Mouse (Mus musculus): Measurements from ENCODE around the gene Gm9789. TPM values are rescaled to one million over a fixed set of nuclear protein-coding genes. Genes with fewer than 3 reads are reported as not detected.
"Not testable (repeated sequence)": the region's sequence is repeated elsewhere in the genome, so short reads cannot be mapped to it uniquely, and the experiment has no call there.

Gene Gm9789
- total RNA-seq (2017): not detected in 3 replicates

DNA sequence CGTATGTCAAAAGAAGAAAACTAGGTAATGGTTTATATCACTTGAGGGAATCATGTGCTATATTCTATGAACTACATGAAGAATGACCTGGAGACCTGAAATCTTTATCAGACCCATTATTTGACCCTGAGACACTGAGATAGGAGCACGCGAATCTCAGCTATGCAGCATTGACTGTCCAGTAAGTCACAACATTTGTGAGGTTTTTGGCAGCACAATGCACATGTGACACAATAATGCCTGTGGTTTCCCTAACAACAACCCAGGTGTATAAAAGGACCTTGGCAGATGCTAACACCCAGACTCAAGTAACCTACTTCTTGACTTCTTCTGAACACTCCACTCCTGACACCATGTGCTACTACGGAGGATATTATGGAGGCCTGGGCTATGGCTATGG, at the start of gene Gm9789:
TSS of gene Gm9789 (plus strand) at position 301 of the 400 bp plus-strand sequence.
- no peak for ATAC-seq (replicated peaks; ENCODE audit: insufficient number of reproducible peaks, low FRiP score, low TSS enrichment, poor library complexity, severe bottlenecking)

DNA sequence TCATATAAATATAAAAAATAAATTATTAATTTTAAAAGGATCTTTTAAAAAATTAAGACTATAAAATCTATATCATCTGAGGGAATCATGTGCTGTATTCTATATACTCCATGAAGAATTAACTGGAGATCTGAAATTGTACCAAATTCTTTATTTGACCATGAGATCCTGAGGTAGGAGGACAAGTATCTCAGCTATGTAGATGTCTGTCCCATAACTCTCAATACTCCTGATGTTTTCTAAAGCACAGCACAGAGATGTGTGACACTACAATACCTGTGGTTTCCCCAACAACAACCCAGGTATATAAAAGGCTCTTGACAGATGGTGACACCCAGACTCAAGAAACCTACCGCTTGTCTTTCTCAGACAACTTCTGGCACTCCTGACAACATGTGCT, 17.2 kb upstream of the Gm9789 start, which contains the start of gene Gm6358:
TSS of gene Gm6358 (plus strand) at position 301 of the 400 bp plus-strand sequence.
- no peak for ATAC-seq (replicated peaks; ENCODE audit: insufficient number of reproducible peaks, low FRiP score, low TSS enrichment, poor library complexity, severe bottlenecking)

DNA sequence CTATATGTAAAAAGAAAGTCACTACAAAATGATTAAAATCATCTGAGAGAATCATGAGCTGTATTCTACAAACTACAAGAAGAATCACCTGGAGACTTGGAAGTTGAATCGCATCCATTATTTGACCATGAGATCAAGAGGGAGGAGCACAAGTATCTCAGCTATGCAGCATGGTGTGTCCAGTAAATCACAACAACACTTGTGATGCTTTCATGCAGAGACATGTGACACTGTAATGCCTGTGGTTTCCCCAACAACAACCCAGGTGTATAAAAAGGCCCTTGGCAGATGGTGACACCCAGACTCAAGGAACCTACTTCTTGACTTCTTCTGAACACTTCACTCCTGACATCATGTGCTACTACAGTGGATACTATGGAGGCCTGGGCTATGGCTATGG, 7.0 kb upstream of the Gm9789 start, which contains the start of gene Gm10061:
TSS of gene Gm10061 (plus strand) at position 301 of the 400 bp plus-strand sequence.
- no peak for ATAC-seq (replicated peaks; ENCODE audit: insufficient number of reproducible peaks, low FRiP score, low TSS enrichment, poor library complexity, severe bottlenecking)

DNA sequence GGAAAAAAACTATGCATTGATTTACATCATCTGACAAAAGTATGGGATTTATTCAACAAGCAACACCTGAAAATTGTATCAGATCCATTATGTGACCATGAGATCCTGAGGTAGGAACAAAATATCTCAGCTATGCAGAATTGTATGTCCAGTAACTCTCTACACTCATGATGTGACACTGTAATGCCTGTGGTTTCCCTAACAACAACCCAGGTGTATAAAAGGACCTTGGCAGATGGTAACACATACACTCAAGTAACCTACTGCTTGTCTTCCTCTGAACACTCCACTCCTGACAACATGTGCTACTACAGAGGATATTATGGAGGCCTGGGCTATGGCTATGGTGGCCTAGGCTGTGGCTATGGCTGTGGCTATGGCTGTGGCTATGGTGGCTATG, 11.4 kb downstream of the Gm9789 start, which contains the start of gene Gm7735:
TSS of gene Gm7735 (plus strand) at position 301 of the 400 bp plus-strand sequence.
- ATAC-seq (replicated peaks; ENCODE audit: insufficient number of reproducible peaks, low FRiP score, low TSS enrichment, poor library complexity, severe bottlenecking): not testable (repeated sequence)

DNA sequence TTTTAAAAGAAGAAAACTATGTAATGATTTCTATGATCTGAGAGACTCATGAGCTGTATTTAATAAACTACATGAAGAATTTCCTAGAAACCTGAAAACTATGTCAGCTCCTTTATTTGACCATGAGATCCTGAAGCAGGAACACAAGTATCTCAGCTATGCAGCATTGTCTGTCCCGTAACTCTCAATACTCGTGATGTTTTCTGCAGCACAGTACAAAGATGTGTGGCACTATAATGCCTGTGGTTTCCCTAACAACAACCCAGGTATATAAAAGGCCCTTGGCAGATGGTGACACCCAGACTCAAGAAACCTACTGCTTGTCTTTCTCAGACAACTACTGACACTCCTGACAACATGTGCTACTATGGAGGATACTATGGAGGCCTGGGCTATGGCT, 16.7 kb downstream of the Gm9789 start, which contains the start of gene 1110057P08Rik:
TSS of gene 1110057P08Rik (plus strand) at position 301 of the 400 bp plus-strand sequence.
- no peak for ATAC-seq (replicated peaks; ENCODE audit: insufficient number of reproducible peaks, low FRiP score, low TSS enrichment, poor library complexity, severe bottlenecking)

DNA sequence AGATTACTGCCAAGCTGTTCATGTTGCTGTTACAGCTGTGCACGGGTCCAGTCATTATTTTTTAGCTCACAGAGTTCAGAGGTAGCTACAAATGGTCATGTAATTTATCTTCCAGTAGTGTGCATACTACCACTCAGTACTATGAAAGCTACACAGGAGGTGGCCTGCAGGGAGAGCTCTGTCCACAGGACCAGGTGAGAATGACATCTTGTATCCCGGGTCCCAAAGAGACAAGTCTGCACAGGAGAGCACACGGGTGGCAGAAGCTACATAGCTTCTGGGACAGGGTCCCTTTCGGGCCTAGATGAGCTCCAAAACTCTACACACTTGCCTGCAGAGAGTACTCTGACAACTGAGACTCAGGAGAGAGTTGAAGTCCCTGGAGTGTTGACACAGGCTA, 30.9 kb downstream of the Gm9789 start:
- no peak for ATAC-seq (replicated peaks; ENCODE audit: insufficient number of reproducible peaks, low FRiP score, low TSS enrichment, poor library complexity, severe bottlenecking)

DNA sequence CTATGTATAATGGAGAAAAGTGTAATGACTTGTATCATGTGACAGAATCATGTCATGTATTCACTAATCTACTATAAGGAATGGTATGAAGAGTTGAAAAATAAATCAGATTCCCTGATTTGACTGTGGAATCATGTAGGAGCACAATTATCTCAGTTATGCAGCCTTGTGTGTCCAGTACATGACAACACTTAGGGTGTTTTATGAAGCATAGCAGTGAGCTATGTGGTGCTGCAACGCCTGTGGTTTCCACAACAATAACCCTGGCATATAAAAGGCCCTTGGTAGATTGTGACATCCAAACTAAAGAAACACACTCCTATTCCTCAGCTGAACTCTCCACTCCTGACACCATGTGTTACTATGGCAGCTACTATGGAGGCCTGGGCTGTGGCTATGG, 47.8 kb downstream of the Gm9789 start, which contains the start of gene Krtap20-2:
TSS of gene Krtap20-2 (plus strand) at position 301 of the 400 bp plus-strand sequence.
- ATAC-seq (replicated peaks; ENCODE audit: insufficient number of reproducible peaks, low FRiP score, low TSS enrichment, poor library complexity, severe bottlenecking): no peak

Other genes starting within 250 kb of the Gm9789 start
- not detected in 3 replicates for gene Krtap19-9b, start 225.7 kb upstream of the Gm9789 start, total RNA-seq (2017)
- not detected in 3 replicates for gene Krtap16-3, start 195.1 kb upstream of the Gm9789 start, total RNA-seq (2017)
- not detected in 3 replicates for gene Krtap22-2, start 147.2 kb upstream of the Gm9789 start, total RNA-seq (2017)
- gene Gm10229, start 142.7 kb upstream of the Gm9789 start, total RNA-seq (2017): not detected in 3 replicates
- gene Krtap6-1, start 126.3 kb upstream of the Gm9789 start, total RNA-seq (2017): not detected in 3 replicates
- not detected in 3 replicates for gene Gm10228, start 116.5 kb upstream of the Gm9789 start, total RNA-seq (2017)
- not detected in 3 replicates for gene Krtap6-5, start 110.1 kb upstream of the Gm9789 start, total RNA-seq (2017)
- gene 1110025L11Rik, start 94.0 kb upstream of the Gm9789 start, total RNA-seq (2017): not detected in 3 replicates
- not detected in 3 replicates for gene Krtap6-3, start 73.9 kb upstream of the Gm9789 start, total RNA-seq (2017)
- not detected in 3 replicates for gene Gm6358, start 17.1 kb upstream of the Gm9789 start, total RNA-seq (2017)
- not detected in 3 replicates for gene Gm10061, start 6.9 kb upstream of the Gm9789 start, total RNA-seq (2017)
- gene Gm7735, start 11.5 kb downstream of the Gm9789 start, total RNA-seq (2017): not detected in 3 replicates
- not detected in 3 replicates for gene 1110057P08Rik, start 16.8 kb downstream of the Gm9789 start, total RNA-seq (2017)
- gene Krtap20-2, start 47.9 kb downstream of the Gm9789 start, total RNA-seq (2017): not detected in 3 replicates
- not detected in 3 replicates for gene Krtap21-1, start 245.9 kb downstream of the Gm9789 start, total RNA-seq (2017)

All from monocyte, adult 5-6 weeks (primary cell).